Mouse (Mus musculus) megakaryocyte, adult 5-6 weeks (primary cell): ENCODE data around the gene Il6st. TPM values are rescaled to one million over a fixed set of nuclear protein-coding genes. Genes with fewer than 3 reads are reported as not detected.

Source experiments
- ATAC-seq: 2 replicates; pipeline ENCODE4 v1.8.0; 2016; ENCODE audit warnings: mild to moderate bottlenecking, inconsistent platforms; ENCODE audit not compliant: poor library complexity, severe bottlenecking
- total RNA-seq, 2 experiments: library from RNA; stranded (forward) in 1 of 2; stranded (reverse) in 1 of 2; fragments of 153-499, 151-499 nt in 1 of 2; fragments of 221-1000, 200-1000 nt in 1 of 2; gene quantifications; 2 replicates each; pipeline versions ENCODE4 v1.2.3 to v1.2.4; 2015 to 2017

Gene Il6st
- total RNA-seq, 2 experiments from 2014 or later, result 77.4 to 94.6 TPM

- ATAC-seq, result no peak
Measured at GRCm38 (mm10) chr13:112440668-112441067, 23.2 kb upstream of the Il6st start.

GRCm38 (mm10) chr13:112442867-112443529, 20.9 kb upstream of the Il6st start:
- ATAC-seq, result peak; percentile 30; the same call in 1 of the 2 replicates

GRCm38 (mm10) chr13:112447108-112447665, 16.7 kb upstream of the Il6st start:
- no peak for ATAC-seq

GRCm38 (mm10) chr13:112450210-112450609, 13.7 kb upstream of the Il6st start:
- ATAC-seq, result no peak

- ATAC-seq, result no peak
Measured at GRCm38 (mm10) chr13:112457366-112457765, 6.5 kb upstream of the Il6st start.

GRCm38 (mm10) chr13:112458016-112458415, 5.9 kb upstream of the Il6st start:
- ATAC-seq, result no peak

- no peak for ATAC-seq
Measured at GRCm38 (mm10) chr13:112458435-112459018, 5.3 kb upstream of the Il6st start.

GRCm38 (mm10) chr13:112459956-112460355, 3.9 kb upstream of the Il6st start:
- no peak for ATAC-seq

GRCm38 (mm10) chr13:112462411-112462987, 1.4 kb upstream of the Il6st start:
- ATAC-seq, result no peak

GRCm38 (mm10) chr13:112463337-112463802, 500 bp upstream of the Il6st start:
- peak; percentile 47 for ATAC-seq

GRCm38 (mm10) chr13:112464626-112465287, 887 bp downstream of the Il6st start:
- ATAC-seq, result no peak

GRCm38 (mm10) chr13:112465585-112465984, 1.7 kb downstream of the Il6st start:
- no peak for ATAC-seq

GRCm38 (mm10) chr13:112466136-112466945, 2.5 kb downstream of the Il6st start:
- ATAC-seq, result no peak

GRCm38 (mm10) chr13:112466946-112467255, 3.0 kb downstream of the Il6st start:
- no peak for ATAC-seq

GRCm38 (mm10) chr13:112467384-112467783, 3.5 kb downstream of the Il6st start:
- no peak for ATAC-seq

- no peak for ATAC-seq
Measured at GRCm38 (mm10) chr13:112469491-112469890, 5.6 kb downstream of the Il6st start.

GRCm38 (mm10) chr13:112471201-112471600, 7.3 kb downstream of the Il6st start:
- ATAC-seq, result no peak

GRCm38 (mm10) chr13:112472401-112473023, 8.6 kb downstream of the Il6st start:
- ATAC-seq, result 0 out of 2 replicates have a peak, but pooled peaks have one; percentile 10

- peak; percentile 52 for ATAC-seq
Measured at GRCm38 (mm10) chr13:112473757-112474755, 10.2 kb downstream of the Il6st start.
